Mouse (Mus musculus): ENCODE measurements around the gene Enthd1.

Enthd1 gene

DNA sequence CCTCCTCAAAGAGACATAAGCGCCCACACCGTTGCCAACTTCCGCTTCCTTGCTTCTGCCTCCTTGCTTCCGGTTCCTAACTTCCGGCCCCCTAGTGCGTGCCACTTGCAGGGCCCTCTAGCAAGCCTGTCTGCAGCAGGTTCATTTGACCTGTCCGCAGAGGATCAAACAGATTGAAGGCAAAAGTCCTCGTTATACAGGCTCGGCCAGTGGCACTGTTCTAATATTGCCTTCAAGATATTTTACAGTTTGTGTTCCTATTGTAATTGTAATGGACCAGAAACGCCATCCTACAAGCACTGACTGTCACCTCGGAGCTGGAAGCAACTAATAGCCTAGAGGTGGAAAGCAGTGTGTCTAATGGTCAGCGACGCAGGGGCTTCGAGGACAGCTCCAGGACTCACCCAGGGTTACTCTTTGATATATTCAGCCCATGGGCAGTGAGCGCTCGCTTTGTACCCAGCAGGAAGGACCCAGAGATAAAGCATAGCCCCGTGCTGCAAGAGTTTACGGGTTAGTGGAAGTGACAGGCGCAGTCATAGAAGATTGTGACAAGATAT is at the start of gene Enthd1:
Gene Enthd1 (minus strand): TSS at position 51 of the 560 bp plus-strand sequence.
- in situ Hi-C loops (cut with MboI, MseI), result no loop called here

DNA sequence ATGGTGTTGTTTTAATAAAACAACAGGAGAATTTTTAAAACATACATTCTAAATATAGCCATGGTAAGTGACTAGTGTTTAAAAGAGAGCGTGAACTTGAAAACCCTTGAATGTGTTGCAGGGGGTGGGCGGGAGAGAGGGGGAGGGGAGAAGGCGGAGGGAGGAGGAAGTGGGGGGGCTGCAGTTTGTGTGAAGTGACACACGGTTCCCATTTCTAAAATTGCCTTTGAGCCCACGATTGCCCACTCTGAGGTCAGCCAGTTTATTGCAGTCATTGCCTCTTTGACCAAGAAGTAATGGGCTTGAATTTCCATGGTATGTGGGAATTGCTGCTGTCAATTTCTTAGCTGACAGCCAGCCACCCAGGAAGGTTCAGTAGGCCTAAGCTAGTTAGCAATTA is 48.9 kb upstream of the Enthd1 start:
- in situ Hi-C loops (cut with MboI, MseI), result no loop called here

DNA sequence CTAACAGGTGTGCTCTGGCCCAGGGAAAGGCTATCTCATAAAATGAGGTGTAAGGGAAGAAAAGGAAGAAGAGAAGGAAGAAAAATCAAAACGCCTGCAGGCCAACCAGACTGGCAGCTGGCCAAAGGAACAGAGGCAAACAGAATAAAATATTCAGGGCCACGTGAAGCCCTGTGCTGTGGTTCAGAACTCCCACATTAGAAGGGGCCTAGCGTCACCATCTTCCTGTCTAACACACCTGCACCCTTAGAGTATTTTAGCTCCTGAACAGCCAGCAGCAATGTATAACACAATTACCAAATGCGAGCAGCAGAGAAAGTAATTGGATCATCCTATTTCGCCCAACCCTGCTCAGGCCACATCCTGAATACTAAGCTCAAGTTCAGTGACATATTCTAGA is 46.5 kb upstream of the Enthd1 start:
- in situ Hi-C loops (cut with MboI, MseI), result no loop called here

DNA sequence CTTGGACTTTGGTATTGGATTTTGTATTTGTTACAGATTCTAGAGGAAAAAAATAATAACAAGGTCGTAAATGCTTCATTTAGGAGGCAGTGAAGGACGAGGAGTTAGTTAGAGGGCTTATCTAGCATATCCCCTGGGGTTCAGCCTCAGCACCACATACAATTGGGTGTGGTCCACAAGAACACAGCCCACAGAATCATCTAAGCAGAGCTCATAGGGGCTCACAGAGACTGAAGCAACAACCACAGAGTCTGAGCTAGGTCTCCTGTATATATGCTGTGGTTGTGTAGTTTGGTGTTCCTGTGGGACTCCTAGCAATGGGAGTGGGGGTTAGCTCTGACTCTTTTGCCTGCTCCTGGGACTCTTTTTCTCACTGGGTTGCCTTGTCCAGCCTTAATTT is 45.4 kb upstream of the Enthd1 start:
- in situ Hi-C loops (cut with MboI, MseI), result no loop called here

DNA sequence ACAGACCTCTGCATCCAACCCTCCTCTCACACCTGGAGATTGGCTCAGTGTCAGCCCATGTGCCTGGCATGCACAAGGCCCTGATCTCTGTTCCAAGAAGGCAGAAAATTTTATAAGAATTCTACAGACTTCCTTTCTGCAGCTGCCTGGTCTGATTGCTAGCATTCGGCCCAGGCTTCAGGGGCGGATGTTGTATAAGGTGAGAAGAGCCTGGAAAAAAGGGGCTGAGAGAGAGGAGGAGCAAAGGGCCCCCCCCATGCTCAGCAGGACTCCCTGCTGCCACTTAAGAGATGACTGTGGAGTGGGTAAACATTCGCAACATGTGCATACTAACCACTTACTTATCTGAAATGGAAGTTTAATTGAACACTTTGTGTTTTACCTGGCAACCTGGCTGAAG is 43.0 kb upstream of the Enthd1 start:
- in situ Hi-C loops (cut with MboI, MseI), result no loop called here

DNA sequence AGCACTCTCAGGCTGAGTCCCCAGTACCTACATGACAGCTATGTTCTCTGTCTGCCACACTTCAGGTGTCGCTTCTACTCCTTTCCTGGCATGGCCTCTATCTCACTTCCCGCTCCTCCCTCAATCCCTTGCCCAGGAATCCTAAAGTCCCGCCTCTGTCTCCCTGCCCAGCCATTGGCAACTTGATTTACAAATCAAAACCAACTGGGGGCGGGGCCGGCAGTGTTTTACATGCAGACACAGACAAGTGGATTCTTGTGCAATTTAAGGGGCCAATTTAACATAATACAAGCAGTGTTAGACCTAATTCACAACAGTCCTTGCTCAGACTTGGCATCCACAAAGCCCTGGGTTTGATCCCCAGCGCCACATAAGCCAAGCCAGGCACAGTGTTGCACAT is 39.1 kb upstream of the Enthd1 start:
- in situ Hi-C loops (cut with MboI, MseI), result no loop called here

DNA sequence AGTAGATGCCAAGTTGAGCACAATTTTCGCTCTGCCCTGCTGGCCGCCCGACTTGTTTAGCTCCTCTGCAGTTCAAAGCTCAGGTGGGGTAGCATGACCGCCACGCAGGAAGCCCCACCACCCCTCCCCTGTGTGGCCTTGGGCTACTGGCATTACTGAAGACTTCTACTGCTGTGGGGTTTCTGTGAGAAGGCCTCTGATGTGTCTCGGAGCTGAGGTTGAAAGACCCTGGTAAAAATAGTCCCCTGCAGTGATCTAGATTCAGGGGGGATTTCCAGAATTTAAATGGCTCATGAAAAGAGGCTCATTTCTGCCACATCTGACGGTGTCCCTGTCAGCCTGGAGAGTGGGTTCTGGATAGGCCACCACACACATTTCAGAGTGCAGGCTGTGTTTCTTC is 37.5 kb upstream of the Enthd1 start:
- in situ Hi-C loops (cut with MboI, MseI), result no loop called here

DNA sequence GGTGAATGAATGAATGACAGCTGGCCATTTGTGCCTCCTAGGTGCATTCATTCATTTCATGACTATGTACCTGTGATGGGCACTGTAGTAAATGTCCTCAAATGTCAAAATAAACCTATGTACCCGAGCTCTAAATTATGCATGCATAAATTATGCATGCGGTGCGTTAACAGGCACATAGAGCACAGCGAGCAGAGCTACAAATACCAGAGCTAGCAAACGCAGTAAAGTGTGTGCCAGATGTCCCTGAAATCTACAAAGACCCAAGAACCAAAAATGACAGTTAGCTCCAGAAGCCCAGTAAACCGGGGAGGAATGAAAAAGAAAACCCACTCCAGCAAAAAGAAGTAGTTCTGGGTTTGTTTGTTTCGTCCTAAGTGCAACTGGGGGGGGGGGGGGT is 36.5 kb upstream of the Enthd1 start:
- in situ Hi-C loops (cut with MboI, MseI), result no loop called here

DNA sequence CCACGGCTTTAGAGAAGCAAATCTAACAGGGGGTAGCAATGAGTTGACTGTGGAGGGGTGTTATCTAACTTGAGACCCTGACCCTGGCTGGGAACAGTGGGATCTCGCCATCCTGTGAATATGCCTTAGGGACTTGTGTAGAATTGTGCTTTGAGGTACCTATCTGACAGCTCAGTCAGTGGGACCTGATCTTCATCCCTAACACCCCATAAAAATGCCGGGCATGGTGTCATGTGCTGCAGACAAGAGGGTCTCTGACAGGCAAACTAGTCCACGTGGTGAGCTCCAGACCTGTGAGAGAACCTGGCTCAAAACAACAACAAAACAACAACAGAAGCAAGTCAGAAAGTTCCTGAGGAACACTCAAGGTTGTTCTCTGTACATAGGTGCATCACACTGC is 34.9 kb upstream of the Enthd1 start:
- in situ Hi-C loops (cut with MboI, MseI), result loop anchor here (25.0 kb wide), 1 partner anchor 1262 kb away; the partner anchor contains the start of genes Aco2, Phf5a and Tob2

DNA sequence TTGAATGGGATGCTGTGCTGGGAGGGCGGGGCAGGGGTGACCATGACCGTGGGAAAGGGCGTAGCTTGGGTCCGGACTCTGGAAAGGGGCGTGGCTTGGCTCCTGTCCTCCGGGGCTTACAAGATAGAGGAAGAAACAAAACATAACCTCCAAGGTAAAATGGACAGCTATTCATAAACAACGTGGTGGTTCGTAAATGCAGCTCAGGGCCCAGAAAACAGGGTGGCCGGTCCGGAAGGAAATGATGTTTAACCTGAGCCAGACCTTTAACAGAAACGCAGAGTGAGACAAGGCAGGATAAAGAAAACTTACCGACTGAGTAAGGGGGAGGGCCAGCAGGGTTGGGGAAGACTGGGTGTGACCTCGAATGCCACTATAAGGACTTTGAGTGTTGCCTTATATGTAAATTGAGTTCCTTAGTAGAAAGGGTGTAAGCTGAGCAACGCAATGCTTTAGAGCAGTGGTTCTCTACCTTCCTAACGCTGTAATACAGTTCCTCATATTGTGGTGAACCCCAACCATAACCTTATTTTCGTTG is 34.3 kb upstream of the Enthd1 start:
- in situ Hi-C loops (cut with MboI, MseI), result loop anchor here (25.0 kb wide), 1 partner anchor 1263 kb away; the partner anchor contains the start of genes Aco2, Phf5a and Tob2

DNA sequence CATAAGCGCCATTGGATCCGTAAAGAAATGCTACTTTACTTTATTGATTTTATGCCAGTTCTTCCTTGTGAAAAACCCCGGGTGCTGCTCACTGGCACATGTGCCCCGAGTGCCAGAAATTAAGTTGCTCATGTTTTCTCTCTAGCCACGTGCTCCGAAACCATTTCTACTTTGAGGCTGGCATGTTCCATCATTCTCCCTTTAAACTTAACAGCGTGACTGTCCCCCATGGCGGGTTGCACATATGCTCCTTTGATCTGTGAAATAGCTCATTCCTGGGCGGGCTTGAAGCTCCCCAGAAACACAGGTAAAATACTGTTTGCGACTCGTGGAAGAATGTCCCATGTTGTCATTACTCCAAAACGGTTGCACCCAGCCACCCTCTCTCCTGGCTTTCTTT is 33.8 kb upstream of the Enthd1 start:
- in situ Hi-C loops (cut with MboI, MseI), result loop anchor here (25.0 kb wide), 1 partner anchor 1264 kb away; the partner anchor contains the start of genes Aco2, Phf5a and Tob2

DNA sequence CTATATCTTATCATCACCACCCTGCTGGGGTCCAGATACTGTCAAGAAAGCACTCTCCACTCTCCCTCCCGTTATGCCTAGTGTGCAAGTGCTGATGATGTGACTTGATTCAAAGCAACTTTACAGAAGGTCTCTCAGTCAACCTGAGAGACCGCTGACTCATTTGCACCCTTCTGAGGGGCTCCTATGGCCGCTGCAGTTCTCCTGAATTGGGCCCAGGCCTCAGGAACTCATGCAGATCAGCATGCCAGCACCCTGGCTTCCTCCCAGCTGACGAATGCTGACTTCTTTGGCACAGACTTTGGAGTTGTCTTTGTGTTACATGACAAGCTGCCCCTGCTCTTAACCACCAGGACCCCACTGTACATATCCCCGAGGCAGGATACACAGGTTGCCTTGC is 28.9 kb upstream of the Enthd1 start:
- in situ Hi-C loops (cut with MboI, MseI), result loop anchor here (25.0 kb wide), 1 partner anchor 1268 kb away; the partner anchor contains the start of genes Aco2, Phf5a and Tob2

DNA sequence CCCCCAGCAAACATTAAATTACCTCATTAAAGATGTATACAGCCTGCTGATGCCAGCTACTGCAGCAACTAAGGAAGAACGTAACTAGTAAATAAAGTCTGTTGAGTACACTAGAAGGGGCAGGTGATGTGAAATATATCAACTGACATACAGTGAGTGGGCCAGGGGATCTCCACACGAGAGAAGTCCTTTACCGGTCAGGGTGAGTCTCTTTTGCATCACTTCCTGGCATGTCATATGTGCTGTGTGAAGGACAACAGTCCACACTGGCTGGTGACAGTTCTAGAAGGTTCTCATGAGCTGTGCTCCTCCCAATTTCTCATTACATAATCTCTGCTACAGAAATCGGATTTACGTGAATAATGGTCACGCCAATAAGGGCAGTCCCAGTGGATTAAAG is 27.8 kb upstream of the Enthd1 start:
- in situ Hi-C loops (cut with MboI, MseI), result loop anchor here (25.0 kb wide), 1 partner anchor 1270 kb away; the partner anchor contains the start of genes Aco2, Phf5a and Tob2

DNA sequence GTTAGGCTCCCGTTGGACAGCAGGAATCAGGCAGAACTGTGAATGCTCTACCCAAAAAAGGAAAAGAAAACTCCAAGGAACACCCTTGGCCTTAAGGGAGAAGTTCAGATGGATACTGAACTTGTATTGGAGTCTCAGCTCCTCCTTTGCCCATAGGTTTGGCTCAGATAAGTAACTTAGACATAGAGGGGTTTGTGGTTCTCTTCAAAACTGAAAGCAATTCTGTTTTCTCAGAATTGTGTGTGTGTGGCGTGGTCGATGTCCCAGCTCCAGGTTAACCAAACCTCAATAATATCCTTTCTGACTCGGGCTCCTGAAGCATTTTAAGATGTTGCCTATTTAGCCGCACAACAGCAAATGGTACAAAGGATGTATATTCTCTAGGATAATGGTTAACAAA is 25.7 kb upstream of the Enthd1 start:
- in situ Hi-C loops (cut with MboI, MseI), result loop anchor here (25.0 kb wide), 1 partner anchor 1272 kb away; the partner anchor contains the start of genes Aco2, Phf5a and Tob2

DNA sequence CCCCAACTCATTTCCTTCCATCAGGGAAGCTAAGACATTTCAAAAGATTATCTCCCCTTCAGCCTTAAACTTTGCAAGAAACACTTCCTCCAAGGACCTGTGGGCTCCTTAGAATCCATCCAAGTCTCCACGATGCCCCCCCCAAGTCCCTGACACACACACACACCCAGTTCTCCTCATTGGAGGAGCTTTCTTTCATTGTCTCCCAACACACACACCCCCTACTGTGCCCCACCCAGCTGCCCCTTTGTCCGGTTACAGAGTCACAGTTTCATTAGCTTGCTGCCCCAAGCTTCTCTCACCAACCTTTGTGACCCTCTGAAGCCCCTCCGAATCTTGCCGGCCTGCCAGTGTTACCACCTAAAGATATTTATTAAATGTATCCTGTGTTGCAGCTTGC is 21.3 kb upstream of the Enthd1 start:
- in situ Hi-C loops (cut with MboI, MseI), result loop anchor here (25.0 kb wide), 1 partner anchor 1276 kb away; the partner anchor contains the start of genes Aco2, Phf5a and Tob2

DNA sequence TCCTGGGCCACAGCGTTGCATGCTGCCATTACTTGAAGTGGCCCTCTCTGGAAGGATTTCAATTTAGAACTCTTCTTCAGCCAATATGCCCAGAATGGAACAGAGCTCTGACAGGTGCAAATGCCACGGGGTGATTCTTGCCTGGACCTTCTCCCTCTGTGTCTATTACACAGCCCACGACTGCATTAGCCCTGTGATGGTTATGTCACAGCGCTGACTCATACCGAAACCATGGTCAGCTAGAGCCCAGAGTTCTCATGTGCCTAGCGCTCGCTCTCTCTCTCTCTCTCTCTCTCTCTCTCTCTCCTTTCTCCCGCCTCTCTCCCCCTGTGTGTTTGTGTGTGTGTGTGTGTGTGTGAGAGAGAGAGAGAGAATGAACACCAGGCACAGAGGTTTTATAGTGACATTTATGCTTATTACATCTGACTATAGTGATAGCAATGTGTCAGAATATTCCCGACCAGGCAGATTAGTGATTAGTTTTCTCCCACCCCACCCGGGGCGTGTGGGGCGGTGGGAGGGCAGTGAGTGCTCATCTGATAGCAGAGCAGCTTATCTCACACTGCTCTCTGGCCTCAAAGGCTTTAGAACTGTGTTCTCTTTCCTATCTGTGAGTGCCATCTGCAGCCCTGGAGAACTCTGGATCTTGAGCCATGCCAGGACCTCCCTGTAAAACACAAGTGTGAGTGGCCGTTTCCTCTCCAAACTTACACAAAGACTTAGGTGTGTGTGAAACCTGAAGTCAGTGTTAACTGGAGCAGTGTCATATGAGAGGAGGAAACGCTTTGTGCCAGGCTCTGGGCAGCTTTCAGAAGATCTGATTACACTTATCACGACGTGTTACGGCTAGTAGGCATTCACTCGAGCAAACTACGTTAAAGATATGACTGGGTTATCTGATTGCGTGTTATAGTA is 17.9 kb upstream of the Enthd1 start:
- in situ Hi-C loops (cut with MboI, MseI), result loop anchor here (25.0 kb wide), 1 partner anchor 1279 kb away; the partner anchor contains the start of genes Aco2, Phf5a and Tob2

DNA sequence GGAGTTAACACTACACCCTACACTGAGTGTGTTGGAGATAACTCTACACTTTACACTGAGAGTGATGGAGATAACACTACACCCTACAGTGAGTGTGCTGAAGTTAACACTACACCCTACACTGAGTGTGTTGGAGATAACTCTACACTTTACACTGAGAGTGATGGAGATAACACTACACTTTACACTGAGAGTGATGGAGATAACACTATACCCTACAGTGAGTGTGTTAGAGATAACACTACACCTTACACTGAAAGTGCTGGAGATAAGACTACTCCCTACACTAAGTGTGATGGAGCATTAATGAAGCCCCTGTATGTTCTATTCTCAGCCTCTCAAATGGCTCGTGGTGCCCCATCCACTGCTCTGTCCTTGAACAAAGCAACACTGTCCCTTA is 15.6 kb upstream of the Enthd1 start:
- in situ Hi-C loops (cut with MboI, MseI), result loop anchor here (25.0 kb wide), 1 partner anchor 1282 kb away; the partner anchor contains the start of genes Aco2, Phf5a and Tob2

DNA sequence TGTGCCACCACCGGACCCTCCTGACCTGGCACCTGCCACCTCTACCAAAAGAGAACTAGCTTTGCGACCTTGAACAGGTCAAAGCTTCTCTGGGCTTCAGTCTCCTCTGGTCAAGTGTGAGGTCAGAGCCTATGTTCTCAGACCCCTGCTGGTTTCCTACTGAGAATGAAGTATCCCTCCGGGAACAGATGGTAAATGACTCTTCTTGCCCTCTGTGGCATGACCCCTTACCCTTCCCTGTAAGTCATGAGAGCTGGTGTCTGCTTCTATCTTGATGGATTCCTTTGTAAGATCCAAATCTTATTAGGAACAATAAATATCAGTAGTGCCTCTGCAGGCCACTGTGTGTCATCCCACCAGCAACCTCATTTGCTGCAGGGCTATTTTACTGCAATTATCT is 14.2 kb upstream of the Enthd1 start:
- in situ Hi-C loops (cut with MboI, MseI), result loop anchor here (25.0 kb wide), 1 partner anchor 1283 kb away; the partner anchor contains the start of genes Aco2, Phf5a and Tob2

DNA sequence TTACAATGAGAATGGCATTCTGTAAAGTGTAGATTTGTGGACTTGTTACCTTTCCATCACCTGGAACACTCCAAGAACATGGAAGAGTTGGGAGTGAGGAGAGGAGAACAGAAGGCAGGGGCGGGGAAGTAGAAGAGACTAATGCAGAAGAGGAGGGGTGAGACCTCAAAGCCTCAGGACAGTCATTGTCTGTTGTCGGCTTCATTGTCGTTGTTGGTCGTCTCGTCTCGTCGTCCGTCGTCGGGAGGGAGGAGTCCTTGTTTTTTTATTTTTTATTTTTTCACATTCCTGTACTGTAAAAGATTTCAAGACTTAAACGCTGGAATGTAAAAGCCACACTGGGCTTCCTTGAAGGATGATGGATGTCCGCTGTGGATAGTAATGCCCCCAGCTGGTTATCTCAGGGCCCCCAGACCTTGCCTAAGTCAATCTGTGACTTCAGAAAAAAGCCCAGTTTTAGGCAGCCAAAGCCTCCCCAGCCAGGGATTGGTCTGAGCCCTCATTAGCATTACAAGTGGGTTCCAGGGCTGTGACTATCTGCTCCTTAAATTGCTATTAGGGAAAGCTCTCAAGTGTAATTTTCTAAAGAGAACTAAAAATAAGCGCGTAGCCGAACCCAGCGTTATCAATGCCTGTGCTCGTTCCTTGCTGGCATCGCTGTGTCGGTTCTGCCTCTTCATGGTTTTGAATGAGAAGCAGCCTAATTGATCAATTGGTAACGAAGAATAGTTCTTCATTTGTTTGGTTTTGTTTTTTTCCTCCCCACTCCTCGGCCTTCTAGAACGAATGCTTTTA is 12.4 kb upstream of the Enthd1 start:
- in situ Hi-C loops (cut with MboI, MseI), result loop anchor here (25.0 kb wide), 1 partner anchor 1285 kb away; the partner anchor contains the start of genes Aco2, Phf5a and Tob2

DNA sequence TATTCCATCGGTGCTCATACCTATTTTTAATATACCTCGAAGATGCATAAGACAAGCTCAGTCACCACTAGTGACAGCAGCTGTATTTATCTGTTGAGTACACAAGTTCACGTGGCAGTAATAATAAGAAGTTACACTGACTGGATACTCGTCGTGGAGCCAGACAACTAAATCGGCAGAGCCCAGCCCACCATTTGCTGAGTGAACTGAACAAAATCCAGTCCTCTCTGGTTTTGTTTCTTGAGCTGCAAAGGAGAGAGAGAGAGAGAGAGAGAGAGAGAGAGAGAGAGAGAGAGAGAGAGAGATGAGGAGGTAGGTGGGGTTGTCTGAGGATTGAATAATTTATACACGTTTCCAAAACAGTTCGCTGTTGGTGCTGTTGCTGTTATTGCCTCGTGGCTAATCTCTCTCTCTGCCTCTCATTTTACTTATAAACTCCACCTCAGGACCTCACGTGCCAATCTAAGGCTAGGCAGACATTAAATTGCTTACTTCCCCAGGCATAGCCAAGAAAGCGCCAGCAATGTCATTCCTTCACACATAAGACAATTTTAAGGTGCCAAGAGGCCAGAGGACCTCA is 11.5 kb upstream of the Enthd1 start:
- in situ Hi-C loops (cut with MboI, MseI), result loop anchor here (25.0 kb wide), 1 partner anchor 1286 kb away; the partner anchor contains the start of genes Aco2, Phf5a and Tob2

All from T-helper 1 cell (primary cell).